In the genomic region with DNA sequence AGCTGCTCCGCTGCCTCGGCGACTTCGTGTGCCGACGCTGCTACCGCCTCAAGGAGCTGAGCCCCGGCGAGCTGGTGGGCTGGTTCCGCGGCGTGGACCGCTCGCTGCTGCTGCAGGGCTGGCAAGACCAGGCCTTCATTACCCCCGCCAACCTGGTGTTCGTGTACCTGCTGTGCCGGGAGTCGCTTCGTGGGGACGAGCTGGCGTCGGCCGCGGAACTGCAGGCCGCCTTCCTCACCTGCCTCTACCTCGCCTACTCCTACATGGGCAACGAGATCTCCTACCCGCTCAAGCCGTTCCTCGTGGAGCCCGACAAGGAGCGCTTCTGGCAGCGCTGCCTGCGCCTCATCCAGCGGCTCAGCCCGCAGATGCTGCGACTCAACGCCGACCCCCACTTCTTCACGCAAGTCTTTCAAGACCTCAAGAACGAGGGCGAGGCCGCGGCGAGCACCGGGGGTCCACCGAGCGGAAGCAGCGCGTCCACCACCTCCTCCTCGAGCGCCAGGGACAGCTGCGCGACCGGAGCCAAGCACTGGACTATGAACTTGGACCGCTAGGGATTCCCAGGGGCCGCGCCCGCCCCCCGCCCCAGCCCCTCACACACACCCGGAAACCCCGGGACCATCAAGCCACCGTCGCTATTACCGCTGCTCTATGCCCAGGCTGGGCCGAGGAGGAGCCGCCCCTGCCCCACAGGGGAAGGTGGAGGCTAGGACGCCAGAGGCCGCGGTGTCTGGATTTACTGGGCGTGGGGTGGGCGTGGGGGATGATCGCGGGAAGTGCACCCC, we compare ENCODE assay signal across 11 mouse cellular contexts. TPM values are rescaled to one million over a fixed set of nuclear protein-coding genes. Genes with fewer than 3 reads are reported as not detected.
DNase-seq lines count a peak whose midpoint lies in the region; ATAC-seq and TF ChIP-seq lines count a peak whose summit lies in the region.
"Had no signal": no experiment of that assay in that cellular context is flagged by ENCODE, and none has a peak within 500 bp of the region (broad histone marks: within the 10 kb centered on the region; RNA-seq: fewer than 3 reads in every experiment).

No protein-coding gene starts in this region.

- H3K4me2 ChIP-seq in heart, embryonic 13.5 days, result peak overlapping the region; percentile 95
- peak overlapping the region; percentile 88 for H3K4me2 ChIP-seq in forebrain, embryonic 13.5 days
- peak overlapping the region; percentile 98 for H3K4me2 ChIP-seq in limb, embryonic 14.5 days (replicated peaks; ENCODE audit: low read depth, low read length, severe bottlenecking)

- peaks cover 100% of the 10 kb centered on the region for H3K27me3 ChIP-seq in heart, embryonic 13.5 days (replicated peaks)
- H3K27me3 ChIP-seq in heart, adult 2 months (ENCODE audit: control insufficient read depth, insufficient read depth, low read length), result peaks cover 36% of the 10 kb centered on the region
- H3K27me3 ChIP-seq in forebrain, embryonic 13.5 days, result peaks cover 85% of the 10 kb centered on the region
- H3K27me3 ChIP-seq in limb, embryonic 14.5 days (ENCODE audit: control insufficient read depth, insufficient read depth, low read length), result peaks cover 75% of the 10 kb centered on the region

- H3K9me3 ChIP-seq in heart, embryonic 13.5 days, result no peaks in the 10 kb centered on the region
- H3K9me3 ChIP-seq in forebrain, embryonic 13.5 days (replicated peaks), result no peaks in the 10 kb centered on the region
- no peaks in the 10 kb centered on the region for H3K9me3 ChIP-seq in limb, embryonic 14.5 days (ENCODE audit: control insufficient read depth, low read length)

- peak overlapping the region; percentile 66 for H3K4me3 ChIP-seq in heart, embryonic 13.5 days
- no peak overlapping the region for H3K4me3 ChIP-seq in heart, adult 2 months
- peak overlapping the region; percentile 73 for H3K4me3 ChIP-seq in forebrain, embryonic 13.5 days
- peak overlapping the region; percentile 59 for H3K4me3 ChIP-seq in limb, embryonic 14.5 days (replicated peaks; ENCODE audit: low read length)

- intact Hi-C loops in heart, adult 2 months (cut with DNase I), result no loop called here

- no peaks in the 10 kb centered on the region for H3K36me3 ChIP-seq in heart, embryonic 13.5 days
- H3K36me3 ChIP-seq in heart, adult 2 months (ENCODE audit: control insufficient read depth, insufficient read depth, low read length), result no peaks in the 10 kb centered on the region
- no peaks in the 10 kb centered on the region for H3K36me3 ChIP-seq in forebrain, embryonic 13.5 days (ENCODE audit: poor library complexity, severe bottlenecking)
- no peaks in the 10 kb centered on the region for H3K36me3 ChIP-seq in limb, embryonic 14.5 days (ENCODE audit: control insufficient read depth, insufficient read depth, low read length)

- no peak for ATAC-seq in heart, embryonic 13.5 days (ENCODE audit: extremely low read depth, insufficient number of reproducible peaks, low FRiP score, low TSS enrichment)
- no peak for ATAC-seq in forebrain, embryonic 13.5 days
- ATAC-seq in limb, embryonic 14.5 days (ENCODE audit: low FRiP score, low read depth), result no peak
- ATAC-seq: Patski had no signal

- no peak overlapping the region for H3K9ac ChIP-seq in heart, embryonic 13.5 days
- no peak overlapping the region for H3K9ac ChIP-seq in heart, adult 2 months (ENCODE audit: low read depth, low read length)
- peak overlapping the region; percentile 84 for H3K9ac ChIP-seq in forebrain, embryonic 13.5 days
- no peak overlapping the region for H3K9ac ChIP-seq in limb, embryonic 14.5 days (ENCODE audit: low read depth, low read length, severe bottlenecking)

- TF ChIP-seq POLR2A in heart, adult 2 months (IDR thresholded peaks at IDR 0.05; ENCODE audit: insufficient read depth, low read depth, low read length), result no peak
- TF ChIP-seq POLR2A in limb, embryonic 14.5 days (IDR thresholded peaks at IDR 0.05; ENCODE audit: borderline replicate concordance, extremely low read depth, insufficient read depth, insufficient read length), result no peak

- DNase-seq in heart, adult 2 months, result no peak
- peak; percentile 9 for DNase-seq in thymus, postnatal 14 days
- DNase-seq in thymus, postnatal 0 days (ENCODE audit: low spot score), result no peak
- no peak for DNase-seq in limb, embryonic 14.5 days (ENCODE audit: low spot score)
- peak; percentile 44 for DNase-seq in right cerebral cortex, postnatal 4 days
- no peak for DNase-seq in ovary, postnatal 36 days (ENCODE audit: low spot score)

- peaks cover 35% of the 10 kb centered on the region for H3K4me1 ChIP-seq in heart, embryonic 13.5 days
- H3K4me1 ChIP-seq in heart, adult 2 months (ENCODE audit: control insufficient read depth, insufficient read depth, low read length), result no peaks in the 10 kb centered on the region
- peaks cover 60% of the 10 kb centered on the region for H3K4me1 ChIP-seq in forebrain, embryonic 13.5 days
- H3K4me1 ChIP-seq in limb, embryonic 14.5 days (ENCODE audit: control insufficient read depth, insufficient read depth, low read length), result peaks cover 15% of the 10 kb centered on the region

- no peak for TF ChIP-seq CTCF in heart, adult 2 months (IDR thresholded peaks at IDR 0.05)

- TF ChIP-seq EP300 in heart, adult 2 months (IDR thresholded peaks at IDR 0.05; ENCODE audit: insufficient read depth, low read depth, low read length), result no peak

- 1% methylated on average over 74 of the region's 74 CpGs for WGBS in heart, embryonic 13.5 days
- WGBS in heart, adult 2 months, result 1% methylated on average over 74 of the region's 74 CpGs
- WGBS in forebrain, embryonic 13.5 days, result under 1% methylated on average over 69 of the region's 74 CpGs
- WGBS in limb, embryonic 14.5 days, result under 1% methylated on average over 60 of the region's 74 CpGs

- no peak overlapping the region for H3K27ac ChIP-seq in heart, embryonic 13.5 days (replicated peaks)
- no peak overlapping the region for H3K27ac ChIP-seq in heart, adult 2 months
- H3K27ac ChIP-seq in forebrain, embryonic 13.5 days, result no peak overlapping the region
- no peak overlapping the region for H3K27ac ChIP-seq in limb, embryonic 14.5 days (replicated peaks; ENCODE audit: low read depth, low read length)

- H3K79me2 ChIP-seq in heart, adult 2 months (replicated peaks; ENCODE audit: control insufficient read depth, insufficient read depth, low read length), result no peaks in the 10 kb centered on the region

RNA-seq across cellular contexts. Expression of a gene that starts 1.1 kb away (rescaled TPM):
- not detected in 2 replicates for polyA plus RNA-seq in heart, embryonic 13.5 days (2015; fragmentation: Nextera tagmentation; extraction: Ambion mirVana)
- total RNA-seq in heart, adult 2 months (2021), result under 1 TPM in 1 of 2 experiments, not detected in 1; 0.07 TPM
- 0.06 and 0.15 TPM in 2 replicates for polyA plus RNA-seq in heart, adult 2 months (2012; rRNA removed)
- not detected in 2 replicates for polyA plus RNA-seq in thymus, postnatal 0 days (2015; fragmentation: Nextera tagmentation; extraction: Ambion mirVana)
- polyA plus RNA-seq in forebrain, embryonic 13.5 days (2015; fragmentation: Nextera tagmentation; extraction: Ambion mirVana), result 0.76 and 1.3 TPM in 2 replicates
- polyA plus RNA-seq in limb, embryonic 14.5 days (2012; rRNA removed), result 0.49 and 0.63 TPM in 2 replicates
- 0.07 and 0.10 TPM in 2 replicates for polyA plus RNA-seq in limb, embryonic 14.5 days (2014; fragmentation: Nextera tagmentation; extraction: Ambion mirVana)
- polyA plus RNA-seq: Patski; spleen, adult 2 months had no signal

RNA-seq across cellular contexts. Expression of a gene that starts 29.4 kb away (rescaled TPM):
- polyA plus RNA-seq in heart, embryonic 13.5 days (2015; fragmentation: Nextera tagmentation; extraction: Ambion mirVana), result 0.90 and 1.4 TPM in 2 replicates
- total RNA-seq in heart, adult 2 months (2021), result not detected
- 0.10 TPM in 1 of 2 replicates, not detected in the other for polyA plus RNA-seq in heart, adult 2 months (2012; rRNA removed)
- polyA plus RNA-seq in thymus, postnatal 0 days (2015; fragmentation: Nextera tagmentation; extraction: Ambion mirVana), result not detected in 2 replicates
- polyA plus RNA-seq in forebrain, embryonic 13.5 days (2015; fragmentation: Nextera tagmentation; extraction: Ambion mirVana), result not detected in 2 replicates
- 0.05 TPM in 1 of 2 replicates, not detected in the other for polyA plus RNA-seq in limb, embryonic 14.5 days (2012; rRNA removed)
- 0.14 TPM in 1 of 2 replicates, not detected in the other for polyA plus RNA-seq in limb, embryonic 14.5 days (2014; fragmentation: Nextera tagmentation; extraction: Ambion mirVana)
- total RNA-seq: gastrocnemius, postnatal 4 days had no signal
- polyA plus RNA-seq: Patski had no signal

RNA-seq across cellular contexts. Expression of a gene that starts 37.1 kb away (rescaled TPM):
- polyA plus RNA-seq in heart, embryonic 13.5 days (2015; fragmentation: Nextera tagmentation; extraction: Ambion mirVana), result not detected in 2 replicates
- total RNA-seq in heart, adult 2 months (2021), result not detected
- 0.16 TPM in 1 of 2 replicates, not detected in the other for polyA plus RNA-seq in heart, adult 2 months (2012; rRNA removed)
- polyA plus RNA-seq in thymus, postnatal 0 days (2015; fragmentation: Nextera tagmentation; extraction: Ambion mirVana), result 0.37 and 1.1 TPM in 2 replicates
- polyA plus RNA-seq in forebrain, embryonic 13.5 days (2015; fragmentation: Nextera tagmentation; extraction: Ambion mirVana), result not detected in 2 replicates
- not detected in 2 replicates for polyA plus RNA-seq in limb, embryonic 14.5 days (2012; rRNA removed)
- polyA plus RNA-seq in limb, embryonic 14.5 days (2014; fragmentation: Nextera tagmentation; extraction: Ambion mirVana), result not detected in 2 replicates
- total RNA-seq: gastrocnemius, postnatal 4 days had no signal
- polyA plus RNA-seq: Patski; spleen, adult 2 months had no signal

Comparison
In these comparisons a context has a peak if more than half of its experiments do, and no peak if none do; other contexts are left out.
1. DNase-seq: peak in thymus, postnatal 14 days (single experiment) and right cerebral cortex, postnatal 4 days (single experiment); none in heart, adult 2 months (0 of 2), thymus, postnatal 0 days (single experiment), limb, embryonic 14.5 days (single experiment) and ovary, postnatal 36 days (single experiment).
2. Peak in every context shown above with its lines, with median percentiles within 50 percentile points of each other: H3K4me2 ChIP-seq.